Mouse (Mus musculus) C2C12 (cell line): Measurements from ENCODE around the gene Rundc3a.

ENCODE experiments used
- CEBPB ChIP-seq: IDR thresholded peaks from one replicate; pipeline ENCODE4 v1.6.1; 2011; ENCODE audit warnings: low read depth, mild to moderate bottlenecking, control low read depth, moderate library complexity
- CTCF ChIP-seq: IDR thresholded peaks from one replicate; pipeline ENCODE4 v1.5.1; 2011; ENCODE audit not compliant: control insufficient read depth, insufficient read depth, insufficient read length
- FOSL1 ChIP-seq: IDR thresholded peaks from one replicate; pipeline ENCODE4 v1.8.0; 2011; ENCODE audit warnings: mild to moderate bottlenecking, low read length; ENCODE audit not compliant: poor library complexity, insufficient read depth, severe bottlenecking
- MAX ChIP-seq: IDR thresholded peaks from one replicate; pipeline ENCODE4 v1.6.1; 2011; ENCODE audit warnings: mild to moderate bottlenecking, control low read depth
- MYOD1 ChIP-seq: IDR thresholded peaks from one replicate; pipeline ENCODE4 v1.6.1; 2011; ENCODE audit warnings: low read depth; ENCODE audit not compliant: control insufficient read depth, insufficient read length
- MYOG ChIP-seq: IDR thresholded peaks from one replicate; pipeline ENCODE4 v1.6.1; 2011; ENCODE audit not compliant: control insufficient read depth, insufficient read length; ENCODE audit errors: extremely low read depth
- USF1 ChIP-seq: IDR thresholded peaks from one replicate; pipeline ENCODE4 v1.6.1; 2011; ENCODE audit warnings: low read depth, mild to moderate bottlenecking, control low read depth, moderate library complexity

- TF ChIP-seq USF1 (no peak), CTCF (no peak), MAX (no peak), MYOD1 (no peak), FOSL1 (no peak), MYOG (no peak), CEBPB (no peak)
Measured at GRCm38 (mm10) chr11:102418887-102419286, 25.7 kb downstream of the Rundc3a start.
